In genomic region chr7:46601097-46601496, GRCm38 (mm10) we compare ENCODE assay signal across 14 mouse cellular contexts. TPM values are rescaled to one million over a fixed set of nuclear protein-coding genes. Genes with fewer than 3 reads are reported as not detected.
A peak's percentile ranks its signal among the peaks of the same experiment; 100 is the strongest.
DNase-seq lines count a peak whose midpoint lies in the region; ATAC-seq and TF ChIP-seq lines count a peak whose summit lies in the region.
"Had no signal": no experiment of that assay in that cellular context is flagged by ENCODE, and none has a peak within 500 bp of the region (broad histone marks: within the 10 kb centered on the region; RNA-seq: fewer than 3 reads in every experiment).

No protein-coding gene starts in this region.

- peaks cover 24% of the 10 kb centered on the region for H3K4me1 ChIP-seq in forebrain, embryonic 16.5 days (replicated peaks; ENCODE audit: control insufficient read depth, insufficient read depth, low read length)
- no peaks in the 10 kb centered on the region; the same call in 1 of the 2 replicates for H3K4me1 ChIP-seq in midbrain, postnatal 0 days (ENCODE audit: insufficient read depth, low read length)
- H3K4me1 ChIP-seq: liver, embryonic 12.5 days had no signal

- H3K36me3 ChIP-seq in forebrain, embryonic 16.5 days (ENCODE audit: control insufficient read depth, insufficient read depth), result no peaks in the 10 kb centered on the region
- peaks cover 7% of the 10 kb centered on the region for H3K36me3 ChIP-seq in midbrain, postnatal 0 days (ENCODE audit: insufficient read depth, low read length)
- H3K36me3 ChIP-seq: embryonic facial prominence, embryonic 15.5 days; liver, embryonic 12.5 days had no signal

- H3K9me3 ChIP-seq in forebrain, embryonic 16.5 days (ENCODE audit: control insufficient read depth, low read length), result no peaks in the 10 kb centered on the region
- no peaks in the 10 kb centered on the region for H3K9me3 ChIP-seq in midbrain, postnatal 0 days (ENCODE audit: low read length)
- H3K9me3 ChIP-seq: embryonic facial prominence, embryonic 15.5 days; liver, embryonic 12.5 days had no signal

- 58% methylated on average over 5 of the region's 5 CpGs for WGBS in forebrain, embryonic 16.5 days
- WGBS in midbrain, postnatal 0 days, result 53% methylated on average over 5 of the region's 5 CpGs

- no peak overlapping the region for H3K9ac ChIP-seq in forebrain, embryonic 16.5 days (replicated peaks; ENCODE audit: low read depth, low read length)
- no peak overlapping the region for H3K9ac ChIP-seq in midbrain, postnatal 0 days (replicated peaks; ENCODE audit: low read length, poor library complexity, severe bottlenecking)
- H3K9ac ChIP-seq: embryonic facial prominence, embryonic 15.5 days; liver, embryonic 12.5 days had no signal

- ATAC-seq in forebrain, embryonic 16.5 days, result no peak
- ATAC-seq in midbrain, postnatal 0 days (ENCODE audit: low FRiP score), result no peak
- ATAC-seq: liver, embryonic 12.5 days had no signal

- peak overlapping the region; percentile 28; the same call in 1 of the 2 replicates for H3K27ac ChIP-seq in layer of hippocampus, adult 2 months
- H3K27ac ChIP-seq in forebrain, embryonic 16.5 days (ENCODE audit: low read length), result peak overlapping the region; percentile 72; the same call in 1 of the 2 replicates
- H3K27ac ChIP-seq in midbrain, postnatal 0 days (ENCODE audit: low read depth, low read length), result peak overlapping the region; percentile 55; the same call in 1 of the 2 replicates
- H3K27ac ChIP-seq: liver, embryonic 12.5 days had no signal

- no peak for DNase-seq in layer of hippocampus, adult 2 months (ENCODE audit: low spot score in 2 of 2)
- no peak for DNase-seq in layer of hippocampus, adult 11-12 months (ENCODE audit: low spot score)
- DNase-seq in ZHBTc4 (ENCODE audit: low read depth, low spot score), result peak; percentile 35
- DNase-seq in midbrain, postnatal 0 days (ENCODE audit: low spot score), result peak; percentile 44
- no peak for DNase-seq in liver
- no peak for DNase-seq in adrenal gland, postnatal 4 days (ENCODE audit: low spot score in 2 of 2)
- DNase-seq in frontal cortex, postnatal 36 days (ENCODE audit: low spot score in 2 of 2), result no peak
- DNase-seq: cerebellum, adult 11 months; gastrocnemius, postnatal 14 days; layer of hippocampus, adult 9-11 months; lung, postnatal 36 days had no signal

- no peak for TF ChIP-seq CTCF in layer of hippocampus, adult 2 months (conservative IDR thresholded peaks at IDR 0.05)
- no peak for TF ChIP-seq CTCF in midbrain, postnatal 0 days (IDR thresholded peaks at IDR 0.05)

- H3K4me2 ChIP-seq in forebrain, embryonic 16.5 days (ENCODE audit: low read length), result no peak overlapping the region
- H3K4me2 ChIP-seq in midbrain, postnatal 0 days (ENCODE audit: low read depth, low read length, poor library complexity, severe bottlenecking), result no peak overlapping the region
- H3K4me2 ChIP-seq: embryonic facial prominence, embryonic 15.5 days; liver, embryonic 12.5 days had no signal

- no peak overlapping the region for H3K4me3 ChIP-seq in layer of hippocampus, adult 2 months
- H3K4me3 ChIP-seq in forebrain, embryonic 16.5 days (replicated peaks; ENCODE audit: low read length), result no peak overlapping the region
- H3K4me3 ChIP-seq in midbrain, postnatal 0 days (ENCODE audit: low read depth, low read length), result no peak overlapping the region
- H3K4me3 ChIP-seq: embryonic facial prominence, embryonic 15.5 days; liver, embryonic 12.5 days had no signal

- H3K27me3 ChIP-seq in forebrain, embryonic 16.5 days (replicated peaks; ENCODE audit: control insufficient read depth, insufficient read depth, low read length), result no peaks in the 10 kb centered on the region
- no peaks in the 10 kb centered on the region for H3K27me3 ChIP-seq in midbrain, postnatal 0 days (ENCODE audit: insufficient read depth, low read length)
- H3K27me3 ChIP-seq: embryonic facial prominence, embryonic 15.5 days; liver, embryonic 12.5 days had no signal

RNA-seq across cellular contexts. Expression of gene Sergef, which starts 38.5 kb away (rescaled TPM):
- total RNA-seq in layer of hippocampus, adult 2 months (2021), result 10 to 100 TPM; 47.3 to 54.1 TPM
- 27.2 and 32.6 TPM in 2 replicates for polyA plus RNA-seq in forebrain, embryonic 16.5 days (2015; fragmentation: Nextera tagmentation; extraction: Ambion mirVana)
- 47.5 and 49.1 TPM in 2 replicates for total RNA-seq in midbrain, postnatal 0 days (2014; rRNA removed)
- polyA plus RNA-seq in midbrain, postnatal 0 days (2015; fragmentation: Nextera tagmentation; extraction: Ambion mirVana), result 47.8 and 50.9 TPM in 2 replicates
- 10 to 100 TPM; 19.0 to 26.5 TPM for total RNA-seq in adrenal gland, postnatal 4 days (2021)

Comparison
In these comparisons a context has a peak if more than half of its experiments do, and no peak if none do; other contexts are left out.
1. DNase-seq: peak in ZHBTc4 (single experiment) and midbrain, postnatal 0 days (single experiment); none in layer of hippocampus, adult 2 months (0 of 2), layer of hippocampus, adult 11-12 months (single experiment), liver (single experiment), adrenal gland, postnatal 4 days (0 of 2) and frontal cortex, postnatal 36 days (0 of 2).
2. Peak in every context shown above with its lines, with median percentiles within 50 percentile points of each other: H3K27ac ChIP-seq.